Mouse (Mus musculus) ZHBTc4 (cell line): ENCODE results near the gene Irs1.
A peak's percentile ranks its signal among the peaks of the same experiment; 100 is the strongest.

Source experiments
- DNase-seq: peaks from one replicate; pipeline ENCODE4 v3.0.0-alpha.2; 2011; ENCODE audit warnings: low read depth, low spot score

Irs1 gene

DNA sequence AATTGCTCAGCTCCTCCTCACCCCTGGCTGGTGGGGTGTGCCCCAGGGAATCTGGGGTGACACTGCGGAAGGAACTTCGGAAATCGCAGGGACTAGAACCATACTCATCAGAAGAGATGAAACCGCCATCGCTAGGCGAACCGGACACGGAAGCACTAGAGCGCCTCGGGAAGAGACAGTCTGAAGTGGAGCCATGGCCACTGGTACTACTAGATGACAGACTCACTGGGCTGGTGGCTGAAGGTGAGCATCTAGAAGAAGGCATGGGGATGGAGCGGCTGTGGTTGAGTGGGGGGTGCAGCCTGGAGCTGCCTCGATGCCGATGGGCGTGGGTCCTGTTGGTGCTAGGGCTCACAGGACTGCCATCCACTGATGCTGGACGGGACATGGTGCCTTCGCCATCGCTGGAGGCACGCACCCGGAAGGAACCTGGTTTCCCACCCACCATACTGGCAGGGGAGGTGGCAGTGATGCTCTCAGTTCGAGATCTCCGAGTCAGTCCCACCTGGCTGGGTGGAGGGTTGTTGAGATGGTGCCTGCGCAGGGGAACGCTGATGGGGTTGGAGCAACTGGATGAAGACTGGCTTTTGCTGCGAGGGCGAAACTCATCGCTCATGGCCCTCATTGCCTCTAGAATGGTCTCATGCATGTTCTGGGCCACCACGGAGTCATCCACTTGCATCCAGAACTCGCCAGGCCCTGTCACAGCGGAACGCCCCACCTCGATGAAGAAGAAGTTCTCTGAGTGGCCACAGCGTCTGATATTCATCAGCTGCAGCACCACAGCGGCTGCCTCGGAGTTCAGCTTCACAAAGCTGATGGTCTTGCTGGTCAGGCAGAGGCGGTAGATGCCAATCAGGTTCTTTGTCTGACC is 1.9 kb downstream of the Irs1 start:
- peak; percentile 12 for DNase-seq

DNA sequence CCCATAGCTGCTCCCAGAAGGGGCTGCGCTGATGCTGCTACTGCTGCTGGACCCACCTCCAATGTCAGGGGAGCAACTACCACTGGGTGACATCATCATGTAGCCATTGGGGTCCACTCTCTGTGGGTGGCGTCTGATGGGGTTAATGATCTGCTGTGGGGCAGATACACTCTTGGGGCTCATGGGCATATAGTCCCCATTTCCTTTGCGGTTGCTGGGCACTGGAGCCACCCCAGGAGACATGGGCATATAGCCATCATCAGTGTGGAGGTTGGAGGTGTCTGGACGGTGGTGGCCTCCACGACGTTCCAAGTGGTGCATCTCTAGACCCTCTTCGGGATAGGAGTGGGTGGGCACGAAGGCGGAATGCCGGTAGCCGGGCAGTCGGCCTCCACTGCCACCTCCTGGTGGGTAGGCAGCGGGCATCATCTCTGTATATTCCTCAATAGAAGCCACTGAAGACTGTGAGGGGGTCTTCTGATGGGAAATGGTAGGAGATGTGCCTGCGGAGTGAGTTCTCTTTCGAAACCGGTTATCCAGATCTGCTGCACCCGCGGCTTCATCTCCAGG is 2.7 kb downstream of the Irs1 start:
- no peak for DNase-seq

DNA sequence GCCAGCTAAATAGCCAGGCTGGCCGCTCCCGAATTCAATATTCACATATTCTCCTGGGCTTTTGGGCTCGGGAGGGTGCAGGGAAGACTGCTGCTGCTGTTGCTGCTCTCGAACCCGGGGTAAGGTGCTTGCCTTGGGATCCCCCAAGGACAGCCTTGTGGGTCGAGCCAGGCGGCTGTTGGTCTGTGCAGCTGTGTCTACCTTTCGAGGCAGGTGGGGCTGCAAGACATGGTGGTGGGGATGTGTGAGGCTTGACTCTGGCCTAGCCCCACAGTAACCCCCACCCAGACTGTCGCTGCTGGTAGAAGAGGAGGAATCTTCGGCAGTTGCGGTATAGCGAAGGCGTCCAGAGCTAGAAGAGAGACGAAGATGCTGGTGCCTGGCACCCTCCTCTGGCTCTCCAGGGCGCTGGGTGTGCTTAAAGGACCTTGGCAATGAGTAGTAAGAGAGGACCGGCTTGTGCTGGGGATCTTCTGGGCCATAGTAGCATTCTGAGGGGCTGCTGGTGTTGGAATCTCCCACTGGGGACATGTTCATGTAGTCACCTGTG is 3.4 kb downstream of the Irs1 start:
- no peak for DNase-seq

DNA sequence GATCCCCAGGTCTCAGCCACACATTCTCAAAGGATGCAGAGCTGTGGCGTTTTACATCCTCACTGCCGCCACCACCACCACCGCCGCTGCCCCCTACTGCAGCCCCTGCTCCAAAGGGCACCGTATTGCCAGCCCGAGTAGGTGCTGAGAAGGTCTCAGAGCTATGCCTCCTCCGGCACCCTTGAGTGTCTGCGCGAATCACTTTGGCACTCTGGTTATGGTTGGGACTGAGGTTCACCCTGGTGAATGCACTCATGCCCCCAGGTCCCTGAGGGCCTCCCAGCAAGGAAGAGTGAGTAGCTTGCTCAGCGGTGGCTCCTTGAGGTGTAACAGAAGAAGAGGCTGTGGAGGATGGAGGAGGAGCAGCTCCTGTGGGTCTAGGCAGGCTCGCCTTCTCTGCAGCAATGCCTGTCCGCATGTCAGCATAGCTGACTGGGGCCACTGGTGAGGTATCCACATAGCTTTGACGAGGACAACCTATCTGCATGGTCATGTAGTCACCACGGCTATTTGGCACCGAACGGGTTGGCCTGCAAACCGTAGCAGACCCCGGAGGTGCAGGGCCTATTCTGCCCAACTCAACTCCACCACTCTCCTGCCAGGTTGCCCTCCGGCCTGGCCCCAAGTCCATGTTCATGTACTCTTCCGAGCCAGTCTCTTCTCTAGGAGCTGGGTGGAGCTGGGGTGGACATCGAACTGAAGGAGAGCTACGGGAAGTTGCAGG is 4.0 kb downstream of the Irs1 start:
- DNase-seq = no peak

DNA sequence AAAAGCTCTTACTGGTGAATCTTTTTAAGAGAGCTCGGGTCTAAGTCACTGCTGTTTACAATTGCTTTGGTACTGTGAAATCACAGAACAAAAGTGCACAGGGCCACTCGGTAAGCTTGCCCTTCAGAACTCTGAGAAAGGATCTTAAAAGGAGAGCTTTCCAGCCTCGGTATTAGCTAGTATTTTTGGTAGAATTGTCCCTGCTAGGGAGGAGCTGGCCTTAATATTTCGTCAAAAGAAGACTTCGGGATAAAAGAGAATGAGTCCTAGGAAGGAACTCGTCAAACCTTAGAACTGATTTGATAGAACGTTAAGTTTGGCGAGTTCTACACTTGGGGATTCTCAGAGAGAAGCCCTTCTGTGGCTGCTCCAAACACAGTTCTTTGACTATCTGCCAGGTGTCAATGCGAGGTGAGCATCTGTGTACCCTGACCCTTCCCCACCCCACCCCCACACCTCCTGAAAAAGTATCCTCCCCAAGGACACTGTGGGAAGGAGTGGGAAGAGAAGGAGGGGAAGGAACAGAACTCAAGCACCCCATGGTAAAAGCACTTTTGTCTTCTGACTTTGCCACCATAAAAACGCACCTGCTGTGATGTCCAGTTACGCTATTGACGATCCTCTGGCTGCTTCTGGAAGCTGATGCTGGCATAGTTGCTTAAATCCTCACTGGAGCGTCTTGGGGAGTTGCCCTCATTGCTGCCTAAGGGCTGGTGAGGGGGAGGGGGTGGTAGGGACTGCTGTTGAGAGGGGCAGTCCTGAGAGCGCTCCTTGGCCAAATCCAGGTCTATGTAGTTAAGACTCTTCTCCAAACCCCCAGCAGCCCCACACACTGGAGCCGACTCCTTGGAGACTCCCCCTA is 4.8 kb downstream of the Irs1 start:
- no peak for DNase-seq

DNA sequence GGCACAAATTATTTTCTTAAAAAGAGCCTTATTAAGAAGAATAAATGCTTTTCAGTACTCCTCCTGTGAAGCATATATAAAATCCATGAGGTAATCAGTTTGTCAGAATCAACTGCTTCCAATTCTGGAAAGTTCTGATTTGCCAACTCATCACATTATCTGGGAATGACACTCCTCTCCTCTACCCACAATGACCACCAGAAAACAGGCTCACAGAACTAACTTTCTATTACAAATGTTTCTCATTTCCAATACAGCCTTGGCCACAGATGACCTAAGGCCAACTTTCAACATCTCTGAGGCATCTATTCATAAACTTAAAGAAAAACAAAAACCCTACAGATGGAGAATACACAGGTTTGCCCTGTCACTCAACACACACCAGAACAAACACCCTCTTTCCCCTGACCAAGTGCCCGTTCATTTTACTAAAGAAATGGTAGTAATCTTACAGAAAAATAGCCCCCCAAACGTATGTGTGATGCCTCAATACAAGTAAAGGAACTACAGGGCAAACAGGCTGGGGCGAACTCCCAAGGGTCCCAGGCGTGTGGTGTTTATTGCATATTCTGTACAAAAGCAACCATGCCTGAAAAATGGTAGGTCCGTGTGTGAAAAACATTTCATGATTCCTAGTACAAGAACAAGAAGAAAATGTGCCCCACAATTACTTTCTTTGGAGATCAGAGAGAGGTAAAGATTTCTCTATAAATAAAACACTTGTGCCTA is 5.6 kb downstream of the Irs1 start:
- no peak for DNase-seq

DNA sequence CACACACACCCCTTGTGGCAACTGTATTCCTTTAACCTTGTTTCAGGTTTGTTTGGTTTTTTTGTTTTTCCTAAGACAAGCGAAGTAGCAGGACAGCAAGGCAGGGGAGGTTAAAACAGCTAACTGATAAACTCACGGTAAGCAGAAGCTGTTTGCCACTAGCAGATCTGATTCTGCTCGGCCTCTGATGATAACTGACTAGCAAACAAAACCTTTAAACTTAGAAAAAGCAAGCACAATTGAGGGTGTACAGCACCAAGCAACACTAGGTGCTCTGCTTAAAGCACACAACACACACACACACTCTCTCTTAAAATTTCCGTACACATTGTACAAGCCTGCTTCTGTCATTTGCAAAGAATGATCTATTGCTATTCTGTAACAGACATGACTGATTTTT is 6.8 kb downstream of the Irs1 start:
- no peak for DNase-seq

DNA sequence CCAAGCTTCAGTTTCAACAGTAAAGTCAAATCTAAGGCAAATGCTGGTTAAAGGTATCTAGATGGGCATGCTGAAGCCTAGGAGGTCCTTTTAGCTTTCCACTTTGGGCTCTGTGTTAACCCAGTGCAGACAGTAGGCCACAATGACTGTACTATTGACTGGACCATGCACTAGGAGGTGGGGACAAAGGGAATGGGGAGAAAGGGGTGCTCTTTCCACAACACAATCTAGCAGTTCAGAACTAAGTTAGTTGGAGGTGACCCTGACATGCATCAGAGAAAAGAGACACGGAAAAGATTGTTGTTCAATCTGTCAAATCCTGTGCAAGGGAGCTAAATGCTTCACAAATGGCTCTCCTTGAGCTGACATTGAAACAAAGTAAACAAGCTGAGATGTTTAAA is 7.3 kb downstream of the Irs1 start:
- no peak for DNase-seq

DNA sequence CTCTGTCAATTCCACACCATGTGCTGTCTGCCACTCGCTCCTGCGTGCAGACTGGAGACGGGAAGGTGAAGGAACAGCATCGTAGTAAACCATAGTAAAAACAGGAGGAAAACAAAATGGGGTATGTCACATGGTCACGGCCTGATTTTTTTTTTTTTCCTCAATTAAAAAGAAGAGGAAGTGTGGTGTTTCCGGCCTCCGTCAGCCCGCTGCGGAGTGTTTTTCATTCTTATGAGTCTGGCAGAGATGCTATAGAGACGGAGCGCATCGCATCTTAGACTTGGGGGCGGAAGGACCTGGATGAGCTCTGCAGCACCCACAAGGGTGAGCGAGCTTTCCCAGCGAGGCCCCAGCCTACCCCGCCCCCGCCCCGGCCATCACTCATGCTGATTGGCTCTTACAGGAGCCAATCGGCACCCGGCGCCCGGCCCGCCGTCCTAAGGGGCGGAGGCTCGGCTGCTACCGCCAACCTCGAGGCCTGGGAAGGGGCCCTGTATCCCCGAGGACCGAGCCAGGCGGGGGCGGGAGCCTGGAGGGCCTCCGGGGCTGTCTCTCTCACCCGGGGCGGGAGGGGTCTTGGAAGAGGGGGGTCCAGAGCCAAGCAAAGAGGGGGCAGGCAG is 8.1 kb downstream of the Irs1 start:
- DNase-seq = peak; percentile 92

DNA sequence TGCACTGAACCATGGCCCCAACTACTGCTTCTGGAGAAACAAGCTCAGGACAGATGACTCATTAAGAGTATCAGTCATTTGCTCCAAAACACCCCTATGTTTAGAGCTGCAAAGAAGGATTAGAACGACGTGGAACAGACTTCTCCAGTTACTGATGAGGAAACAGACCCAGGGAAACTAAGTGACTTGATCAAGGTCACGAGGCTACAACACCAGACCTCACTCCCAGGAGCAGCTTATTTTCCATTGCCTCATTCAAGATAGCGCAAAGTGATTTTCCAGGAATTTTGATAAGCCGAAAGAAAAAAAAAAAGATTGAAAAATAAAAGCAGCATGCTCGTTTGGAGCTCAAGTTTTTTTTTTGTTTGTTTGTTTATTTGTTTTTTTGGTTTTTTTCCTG is 9.4 kb downstream of the Irs1 start:
- DNase-seq = no peak

DNA sequence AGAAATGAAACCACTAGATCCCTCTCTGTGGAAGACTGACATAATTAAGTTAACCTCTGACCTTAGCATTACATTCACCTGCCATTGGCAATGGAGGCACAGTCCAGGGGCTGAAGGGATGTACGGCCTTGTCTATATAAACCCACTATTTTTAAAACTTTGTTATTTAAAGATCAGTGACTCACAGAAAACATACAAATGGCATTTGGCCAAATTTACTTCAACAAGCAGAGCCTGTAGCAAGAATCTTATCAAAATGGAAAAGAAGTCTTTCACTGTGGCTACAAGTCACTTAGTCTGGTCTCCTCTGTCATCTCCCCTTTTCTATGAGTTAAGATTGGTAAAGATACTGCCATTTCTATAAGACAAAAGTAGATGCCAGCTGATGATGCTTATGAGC is 11.4 kb downstream of the Irs1 start:
- no peak for DNase-seq

DNA sequence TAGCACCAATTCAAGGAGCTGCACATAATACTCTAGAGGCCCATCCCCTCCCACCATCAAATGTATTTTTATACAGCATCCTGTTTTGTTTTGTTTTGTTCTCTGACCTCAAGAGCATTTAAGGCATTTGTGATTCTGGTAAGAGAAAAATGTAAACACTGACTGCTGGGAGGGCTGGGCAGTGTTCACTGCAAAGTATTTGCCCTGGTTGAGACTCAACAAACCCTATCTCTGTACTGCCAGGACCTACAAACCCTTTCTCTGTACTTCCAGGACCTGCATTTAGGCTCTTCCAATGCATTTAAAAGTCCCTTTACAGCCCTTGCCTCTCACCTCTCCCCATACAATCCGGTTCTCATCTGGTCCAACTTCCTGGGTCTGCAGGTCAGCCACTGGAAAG is 16.9 kb downstream of the Irs1 start:
- no peak for DNase-seq

DNA sequence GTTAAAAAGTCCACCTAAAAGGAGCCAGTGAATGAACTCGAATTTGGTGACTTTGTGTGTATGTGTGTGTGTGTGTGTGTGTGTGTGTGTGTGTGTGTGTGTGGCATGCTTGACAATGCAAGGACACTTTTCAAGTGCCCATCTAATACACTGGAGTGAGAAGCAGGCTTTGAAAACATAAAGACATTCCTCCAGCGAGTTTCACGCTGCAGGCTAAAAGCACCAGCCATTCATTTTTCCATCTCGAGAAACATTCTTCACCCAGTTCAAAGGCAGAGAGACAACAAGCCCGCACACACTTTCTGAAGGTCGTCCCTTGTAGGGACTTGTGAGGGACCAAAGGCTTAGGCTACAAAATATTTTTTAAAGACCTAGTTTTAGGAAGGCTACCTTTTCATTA is 17.7 kb downstream of the Irs1 start:
- no peak for DNase-seq

DNA sequence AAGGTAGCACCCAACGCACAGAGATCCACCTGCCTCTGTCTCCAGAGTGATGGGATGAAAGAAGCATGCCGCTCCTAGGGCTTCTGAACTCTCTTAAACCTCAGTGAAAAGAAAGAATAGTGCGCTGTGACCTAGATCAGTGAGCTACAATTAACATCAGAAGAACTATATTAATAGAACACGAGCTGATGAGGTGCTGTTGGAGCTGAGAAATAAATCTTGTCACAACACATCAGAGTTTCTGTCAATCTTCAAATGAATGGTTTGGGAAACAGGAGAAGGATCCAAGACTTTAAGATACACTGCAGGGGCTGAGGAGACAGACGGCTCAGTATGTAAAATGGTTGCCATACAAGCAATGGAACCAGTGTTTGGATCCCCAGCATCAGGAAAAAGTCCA is 19.0 kb downstream of the Irs1 start:
- no peak for DNase-seq

DNA sequence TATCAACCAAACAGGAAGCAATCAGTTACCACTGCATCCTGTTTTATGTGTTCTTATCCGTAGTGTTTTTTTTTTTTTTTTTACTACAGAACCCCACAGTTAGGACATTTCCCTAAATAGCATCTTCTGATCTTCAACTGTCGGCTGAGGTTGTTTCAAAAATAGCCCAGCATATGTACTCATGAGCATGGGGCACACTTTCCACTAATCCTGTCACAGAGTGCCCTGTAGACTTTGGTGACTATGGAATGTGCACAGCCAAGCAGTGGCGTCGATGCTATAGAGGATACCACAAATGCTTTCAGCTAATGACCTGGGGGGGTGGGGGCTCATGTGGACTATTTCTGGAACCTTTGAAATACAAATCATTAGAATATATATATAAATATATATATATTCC is 23.7 kb downstream of the Irs1 start:
- DNase-seq = no peak

DNA sequence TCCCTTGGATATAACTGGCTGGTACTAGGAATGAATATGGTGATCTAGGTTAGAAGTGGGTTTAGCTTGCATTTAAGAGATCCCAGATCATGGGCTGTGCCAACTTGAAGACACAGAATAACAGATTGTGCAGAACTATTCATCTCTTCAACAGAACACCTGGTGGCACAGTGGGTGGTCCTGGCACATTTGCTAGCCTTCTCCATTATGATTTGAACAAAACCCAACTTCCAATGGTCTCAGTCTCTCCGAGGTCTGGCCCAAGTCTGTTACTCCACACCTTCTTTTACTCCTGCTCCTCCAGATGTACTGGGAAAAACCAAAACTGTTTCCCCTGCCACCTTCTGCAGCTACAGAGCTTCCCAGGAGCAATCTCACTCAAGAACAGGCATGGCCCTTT is 28.9 kb downstream of the Irs1 start:
- DNase-seq = no peak

DNA sequence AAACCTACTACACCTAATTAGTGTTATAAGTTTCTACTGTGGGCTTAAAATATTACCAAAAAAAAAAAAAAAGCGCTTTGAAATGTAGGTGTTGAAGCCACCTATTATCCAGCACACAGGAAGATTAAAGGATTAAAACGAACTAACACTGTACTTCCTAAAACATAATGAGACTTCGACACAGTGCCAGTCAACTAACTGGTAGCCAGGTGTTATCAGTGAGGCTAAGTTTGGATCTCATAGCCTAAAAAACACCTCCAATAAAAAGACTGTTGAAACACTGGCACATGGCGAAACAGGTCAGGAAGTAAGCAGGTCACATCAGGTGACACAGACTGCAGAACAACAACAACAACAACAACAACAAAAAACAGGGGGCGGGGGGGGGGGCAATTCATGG is 29.6 kb downstream of the Irs1 start:
- no peak for DNase-seq

DNA sequence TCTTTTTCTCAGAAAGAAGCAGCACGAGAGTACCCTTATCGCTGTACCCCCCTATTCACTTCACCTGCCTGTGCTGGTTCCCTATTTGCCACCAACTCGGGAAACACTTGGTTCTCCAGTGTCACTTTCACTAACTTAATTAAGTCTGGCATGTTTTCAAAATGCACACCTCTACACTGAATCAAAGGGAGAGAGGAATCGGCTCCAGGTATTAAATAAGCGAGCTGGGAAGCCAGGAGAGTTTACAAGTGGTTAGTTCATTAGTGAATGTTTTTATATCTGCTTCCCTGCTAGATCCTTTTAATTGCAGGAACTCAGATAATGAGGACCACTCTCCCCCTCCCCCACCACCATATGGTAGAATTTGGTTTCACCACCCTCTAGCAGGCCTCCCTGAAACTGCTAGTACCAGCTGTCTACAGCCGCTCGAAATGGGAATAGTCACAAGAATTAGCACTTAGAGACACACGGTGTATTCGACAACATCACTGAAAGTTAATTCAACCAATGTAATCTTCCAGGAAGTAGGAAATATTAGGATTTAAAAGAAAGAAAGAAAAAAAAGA is 30.1 kb downstream of the Irs1 start:
- DNase-seq = no peak

DNA sequence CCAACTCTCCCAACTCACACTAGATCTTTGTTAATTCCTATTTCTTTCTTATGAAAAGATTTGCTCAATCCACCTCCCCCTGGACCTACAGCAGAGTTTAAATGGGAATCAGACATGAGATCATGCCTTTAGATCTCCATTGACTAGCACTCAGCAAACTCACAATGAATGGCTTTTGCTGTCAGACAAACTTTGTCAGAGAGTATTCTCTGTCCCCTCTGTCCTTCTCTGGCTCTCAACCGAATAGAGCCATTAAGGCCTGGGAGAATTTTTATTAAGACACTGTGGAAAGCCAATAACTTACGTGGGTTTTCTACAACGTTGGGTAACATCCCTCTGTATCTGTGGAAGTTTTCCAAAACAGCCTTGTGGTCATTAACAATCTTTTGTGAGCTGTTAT is 31.2 kb downstream of the Irs1 start:
- DNase-seq = no peak

DNA sequence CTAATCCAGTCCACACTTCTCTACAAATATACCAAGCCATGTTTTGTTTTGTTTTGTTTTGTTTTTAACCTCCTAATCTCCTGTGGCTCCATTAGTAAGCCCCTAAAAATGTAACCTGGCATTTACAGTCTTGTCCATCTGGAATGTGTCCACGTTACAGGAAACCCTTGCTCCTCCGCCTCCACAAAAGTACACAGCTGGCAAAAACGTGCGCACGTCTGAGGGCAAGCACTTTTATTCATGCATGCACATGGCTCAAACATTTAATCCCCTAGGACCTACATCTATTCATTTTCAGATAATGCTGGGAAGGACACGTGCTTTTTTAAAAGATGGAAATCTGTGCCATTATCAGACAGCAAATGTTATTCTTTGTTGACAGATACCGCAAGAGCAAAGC is 32.9 kb downstream of the Irs1 start:
- no peak for DNase-seq
